Mouse (Mus musculus): Measurements from ENCODE around the gene Unc13c. TPM values are rescaled to one million over a fixed set of nuclear protein-coding genes. Genes with fewer than 3 reads are reported as not detected.

The Unc13c gene
- polyA plus RNA-seq, 1 experiment from 2014 or later = 0.30 TPM

DNA sequence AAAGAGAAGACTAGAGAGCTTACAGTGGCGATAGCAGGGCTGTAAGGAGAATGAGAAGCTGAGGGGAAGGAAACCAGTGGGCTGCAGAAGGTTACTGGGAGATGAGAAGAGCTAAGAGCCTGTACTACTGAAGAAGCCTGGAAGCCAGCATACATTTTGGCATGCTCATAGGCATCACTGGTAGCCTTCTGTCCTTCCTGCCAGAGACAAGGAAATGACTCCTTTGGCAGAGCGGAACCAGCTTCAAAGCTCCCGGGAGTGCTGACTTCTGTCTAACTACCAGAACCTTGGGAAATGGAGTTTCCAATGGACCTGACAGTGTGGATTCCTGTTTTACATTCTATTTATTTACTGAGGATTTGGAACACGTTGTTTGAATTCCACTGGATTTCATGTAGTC is 244.0 kb downstream of the Unc13c start:
- H3K27ac ChIP-seq = no peak overlapping the region
- no peak for ATAC-seq (ENCODE audit: insufficient number of reproducible peaks, insufficient read depth, low FRiP score, low TSS enrichment, low read depth)
- H3K4me1 ChIP-seq (replicated peaks) = no peaks in the 10 kb centered on the region
- no peak overlapping the region for H3K4me3 ChIP-seq (replicated peaks)
- no peak overlapping the region for H3K9ac ChIP-seq (replicated peaks)
- WGBS = 86% methylated on average over 4 of the region's 4 CpGs
- no peaks in the 10 kb centered on the region for H3K27me3 ChIP-seq
- H3K9me3 ChIP-seq = no peaks in the 10 kb centered on the region
- no peaks in the 10 kb centered on the region for H3K36me3 ChIP-seq
- H3K4me2 ChIP-seq = no peak overlapping the region

- ATAC-seq (ENCODE audit: insufficient number of reproducible peaks, insufficient read depth, low FRiP score, low TSS enrichment, low read depth) = no peak
- H3K27ac ChIP-seq = no peak overlapping the region
- 49% methylated on average over 4 of the region's 4 CpGs for WGBS
- no peak overlapping the region for H3K4me2 ChIP-seq
- H3K4me1 ChIP-seq (replicated peaks) = no peaks in the 10 kb centered on the region
- H3K9me3 ChIP-seq = no peaks in the 10 kb centered on the region
- no peak overlapping the region for H3K4me3 ChIP-seq (replicated peaks)
- H3K36me3 ChIP-seq = no peaks in the 10 kb centered on the region
- no peaks in the 10 kb centered on the region for H3K27me3 ChIP-seq
- no peak overlapping the region for H3K9ac ChIP-seq (replicated peaks)
Measured at GRCm38 (mm10) chr9:73713508-73713907, 255.3 kb downstream of the Unc13c start.

DNA sequence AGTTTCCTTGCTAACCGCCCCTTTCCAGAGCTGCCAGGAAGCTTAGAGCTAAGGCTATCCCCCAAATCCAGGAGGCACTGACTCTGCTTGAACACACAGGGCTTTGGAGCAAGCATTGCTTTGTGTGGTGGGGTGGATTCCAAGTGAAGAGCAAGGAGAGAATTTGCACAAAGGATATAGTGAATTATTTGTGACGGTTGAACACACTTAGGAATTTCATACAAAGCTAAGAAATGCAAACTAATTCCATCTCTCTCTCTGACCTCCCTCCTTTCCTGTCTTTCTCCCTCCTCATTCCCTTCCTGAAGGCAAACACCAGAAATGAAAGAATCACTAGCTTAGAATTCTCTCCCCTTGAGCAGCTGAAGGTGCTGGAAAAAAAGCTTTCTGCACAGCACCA is 271.7 kb downstream of the Unc13c start:
- H3K36me3 ChIP-seq = no peaks in the 10 kb centered on the region
- no peak overlapping the region for H3K4me3 ChIP-seq (replicated peaks)
- H3K4me1 ChIP-seq (replicated peaks) = no peaks in the 10 kb centered on the region
- no peak overlapping the region for H3K9ac ChIP-seq (replicated peaks)
- 70% methylated on average over 2 of the region's 2 CpGs for WGBS
- H3K9me3 ChIP-seq = no peaks in the 10 kb centered on the region
- H3K27me3 ChIP-seq = no peaks in the 10 kb centered on the region
- no peak overlapping the region for H3K27ac ChIP-seq
- H3K4me2 ChIP-seq = no peak overlapping the region
- ATAC-seq (ENCODE audit: insufficient number of reproducible peaks, insufficient read depth, low FRiP score, low TSS enrichment, low read depth) = no peak

- Histone ChIP-seq H3K4me1 (replicated peaks) (no peaks in the 10 kb centered on the region), H3K36me3 (no peaks in the 10 kb centered on the region), H3K27me3 (no peaks in the 10 kb centered on the region), H3K9ac (replicated peaks) (no peak overlapping the region), H3K4me2 (no peak overlapping the region), H3K4me3 (replicated peaks) (no peak overlapping the region), H3K9me3 (no peaks in the 10 kb centered on the region), H3K27ac (no peak overlapping the region)
- 90% methylated on average over 2 of the region's 2 CpGs for WGBS
- no peak for ATAC-seq (ENCODE audit: insufficient number of reproducible peaks, insufficient read depth, low FRiP score, low TSS enrichment, low read depth)
Measured at GRCm38 (mm10) chr9:73681580-73681979, 287.2 kb downstream of the Unc13c start.

DNA sequence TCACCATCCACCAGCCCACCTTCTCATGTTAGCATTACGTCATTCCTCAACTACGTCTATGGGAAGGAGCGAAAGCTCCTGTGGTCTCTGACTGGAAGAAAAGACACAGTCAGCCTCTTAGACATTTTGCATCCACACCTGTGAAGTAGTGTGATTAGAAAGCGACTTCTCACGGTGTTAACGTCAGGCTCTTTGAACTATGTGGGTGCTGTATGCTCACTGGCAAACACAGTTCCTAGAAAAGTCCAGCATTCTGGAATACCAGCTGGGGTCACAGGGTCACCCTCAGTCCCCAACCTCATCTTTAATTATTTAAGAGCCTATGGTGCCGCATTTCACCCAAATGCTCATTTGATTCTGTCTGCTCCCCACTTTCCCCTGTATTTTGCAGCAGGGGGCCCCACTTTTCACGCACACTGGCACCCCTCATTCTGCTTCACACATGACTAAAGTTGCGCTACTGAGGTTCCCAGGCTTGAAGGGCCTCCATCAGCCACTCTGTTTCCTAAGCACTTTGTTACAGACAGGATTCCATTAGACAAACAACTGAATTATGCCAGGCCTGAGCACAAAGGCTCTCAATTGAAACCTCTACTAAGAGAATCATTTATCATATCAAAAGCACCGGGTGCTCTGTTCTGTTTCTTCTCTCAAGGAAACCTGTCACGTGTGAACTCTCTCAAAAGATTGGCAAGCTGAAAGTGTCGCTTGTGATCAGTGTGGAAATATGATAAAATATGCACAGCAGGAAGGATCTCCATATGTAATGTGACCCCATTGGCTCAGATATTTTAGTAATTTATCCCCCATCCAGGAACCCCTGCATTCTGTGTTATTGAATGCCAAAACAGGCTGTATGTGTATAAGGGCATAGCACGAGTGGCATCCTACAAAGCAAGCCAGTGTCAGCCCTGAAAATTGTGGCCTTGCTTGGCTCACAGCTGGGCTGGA is 287.9 kb downstream of the Unc13c start:
- H3K4me1 ChIP-seq (replicated peaks) = no peaks in the 10 kb centered on the region
- H3K4me2 ChIP-seq = no peak overlapping the region
- no peaks in the 10 kb centered on the region for H3K36me3 ChIP-seq
- no peak overlapping the region for H3K27ac ChIP-seq
- no peak overlapping the region for H3K4me3 ChIP-seq (replicated peaks)
- no peak overlapping the region for H3K9ac ChIP-seq (replicated peaks)
- H3K27me3 ChIP-seq = no peaks in the 10 kb centered on the region
- no peak for ATAC-seq (ENCODE audit: insufficient number of reproducible peaks, insufficient read depth, low FRiP score, low TSS enrichment, low read depth)
- WGBS = 75% methylated on average over 13 of the region's 13 CpGs
- no peaks in the 10 kb centered on the region for H3K9me3 ChIP-seq

DNA sequence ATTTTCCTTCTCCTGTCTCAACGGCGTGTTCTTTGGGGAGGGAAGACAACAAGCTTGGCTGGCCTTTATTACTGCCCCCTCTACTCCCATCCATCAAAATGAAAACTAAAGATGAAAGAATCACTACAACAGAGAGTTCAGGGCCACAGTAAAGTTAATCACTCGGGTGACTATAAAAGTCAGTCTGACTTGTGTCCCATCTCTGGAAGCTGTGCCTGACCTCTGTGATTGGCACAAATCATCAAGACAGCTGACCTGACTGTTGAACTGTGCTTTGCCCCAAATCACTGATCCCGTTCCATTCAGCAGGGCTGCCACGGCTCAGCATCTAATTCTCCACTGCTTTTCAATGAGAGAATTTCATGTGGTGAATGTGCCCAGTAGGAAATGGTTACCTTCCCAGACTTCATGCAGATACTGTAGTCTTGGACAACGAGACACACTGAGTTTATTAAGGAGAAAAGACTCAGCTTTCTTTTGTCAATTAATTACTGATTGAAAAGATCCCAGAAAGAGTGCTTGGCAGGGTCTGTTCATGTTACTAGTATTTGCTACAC is 297.0 kb downstream of the Unc13c start:
- no peak for ATAC-seq (ENCODE audit: insufficient number of reproducible peaks, insufficient read depth, low FRiP score, low TSS enrichment, low read depth)
- no peaks in the 10 kb centered on the region for H3K9me3 ChIP-seq
- no peaks in the 10 kb centered on the region for H3K36me3 ChIP-seq
- H3K4me3 ChIP-seq (replicated peaks) = no peak overlapping the region
- H3K27ac ChIP-seq = no peak overlapping the region
- H3K4me1 ChIP-seq (replicated peaks) = no peaks in the 10 kb centered on the region
- H3K4me2 ChIP-seq = no peak overlapping the region
- no peaks in the 10 kb centered on the region for H3K27me3 ChIP-seq
- no peak overlapping the region for H3K9ac ChIP-seq (replicated peaks)
- 18% methylated on average over 6 of the region's 6 CpGs for WGBS

DNA sequence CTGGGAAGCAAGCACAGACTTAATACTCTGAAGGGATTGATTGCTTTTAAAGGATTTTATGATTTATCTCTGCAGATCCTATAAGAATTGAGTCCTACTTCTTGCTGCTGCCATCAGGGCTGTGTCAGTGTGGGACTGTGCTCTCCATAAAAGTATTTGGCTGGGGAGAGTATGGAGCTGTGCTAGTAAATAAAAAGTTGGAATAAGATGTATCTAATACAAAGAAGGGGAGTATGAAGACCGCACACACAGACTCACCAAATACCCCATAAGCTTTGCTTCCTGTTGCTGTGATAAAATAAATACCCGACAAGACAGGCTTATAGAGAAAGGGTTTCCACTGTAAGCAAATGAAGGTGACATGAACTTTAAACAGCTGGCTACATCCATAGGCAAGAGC is 298.7 kb downstream of the Unc13c start:
- Histone ChIP-seq H3K27me3 (no peaks in the 10 kb centered on the region), H3K4me3 (replicated peaks) (no peak overlapping the region), H3K9me3 (no peaks in the 10 kb centered on the region), H3K9ac (replicated peaks) (no peak overlapping the region), H3K36me3 (no peaks in the 10 kb centered on the region), H3K27ac (no peak overlapping the region), H3K4me2 (no peak overlapping the region), H3K4me1 (replicated peaks) (no peaks in the 10 kb centered on the region)
- ATAC-seq (ENCODE audit: insufficient number of reproducible peaks, insufficient read depth, low FRiP score, low TSS enrichment, low read depth) = no peak
- WGBS = 81% methylated on average over 2 of the region's 2 CpGs

GRCm38 (mm10) chr9:73662839-73663238 is 305.9 kb downstream of the Unc13c start:
- Histone ChIP-seq H3K9me3 (no peaks in the 10 kb centered on the region), H3K4me2 (no peak overlapping the region), H3K36me3 (no peaks in the 10 kb centered on the region), H3K4me1 (replicated peaks) (no peaks in the 10 kb centered on the region), H3K27ac (no peak overlapping the region), H3K27me3 (no peaks in the 10 kb centered on the region), H3K4me3 (replicated peaks) (no peak overlapping the region), H3K9ac (replicated peaks) (no peak overlapping the region)
- 82% methylated on average over 7 of the region's 7 CpGs for WGBS
- no peak for ATAC-seq (ENCODE audit: insufficient number of reproducible peaks, insufficient read depth, low FRiP score, low TSS enrichment, low read depth)

GRCm38 (mm10) chr9:73649088-73649487 is 319.7 kb downstream of the Unc13c start:
- no peak for ATAC-seq (ENCODE audit: insufficient number of reproducible peaks, insufficient read depth, low FRiP score, low TSS enrichment, low read depth)
- Histone ChIP-seq H3K27me3 (no peaks in the 10 kb centered on the region), H3K9me3 (no peaks in the 10 kb centered on the region), H3K4me1 (replicated peaks) (no peaks in the 10 kb centered on the region), H3K36me3 (no peaks in the 10 kb centered on the region), H3K4me2 (no peak overlapping the region), H3K27ac (no peak overlapping the region), H3K9ac (replicated peaks) (no peak overlapping the region), H3K4me3 (replicated peaks) (no peak overlapping the region)
- WGBS = 83% methylated on average over 1 of the region's 1 CpGs

- 95% methylated on average over 1 of the region's 1 CpGs for WGBS
- no peak overlapping the region for H3K4me3 ChIP-seq (replicated peaks)
- no peak overlapping the region for H3K27ac ChIP-seq
- H3K36me3 ChIP-seq = no peaks in the 10 kb centered on the region
- no peaks in the 10 kb centered on the region for H3K9me3 ChIP-seq
- H3K4me2 ChIP-seq = no peak overlapping the region
- H3K27me3 ChIP-seq = no peaks in the 10 kb centered on the region
- no peak for ATAC-seq (ENCODE audit: insufficient number of reproducible peaks, insufficient read depth, low FRiP score, low TSS enrichment, low read depth)
- H3K9ac ChIP-seq (replicated peaks) = no peak overlapping the region
- no peaks in the 10 kb centered on the region for H3K4me1 ChIP-seq (replicated peaks)
Measured at GRCm38 (mm10) chr9:73638119-73638518, 330.6 kb downstream of the Unc13c start.

DNA sequence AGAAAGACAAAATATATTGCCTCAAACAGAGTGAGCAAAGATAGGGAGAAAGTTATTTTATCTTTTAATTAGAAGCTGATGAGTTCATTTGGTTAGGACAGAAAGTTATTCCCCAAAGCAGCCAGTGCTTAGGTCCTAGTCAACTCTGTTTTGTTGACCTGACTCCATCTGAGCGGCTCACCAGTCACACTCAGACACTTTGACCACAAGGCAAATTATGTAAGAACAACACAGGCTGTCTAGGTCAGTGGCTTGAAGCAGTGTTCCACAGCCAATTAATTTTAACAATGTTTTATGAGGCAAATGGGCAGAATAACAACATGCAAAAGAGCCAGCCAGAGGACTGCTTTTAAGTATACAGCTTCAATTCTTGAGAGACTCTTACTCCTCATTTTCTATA is 343.6 kb downstream of the Unc13c start:
- WGBS = 59% methylated on average over 1 of the region's 1 CpGs
- no peak for ATAC-seq (ENCODE audit: insufficient number of reproducible peaks, insufficient read depth, low FRiP score, low TSS enrichment, low read depth)

More for the DNA sequence above, 343.6 kb downstream of the Unc13c start:
- no peak overlapping the region for H3K4me3 ChIP-seq (replicated peaks)
- H3K4me2 ChIP-seq = no peak overlapping the region
- no peak overlapping the region for H3K27ac ChIP-seq
- no peaks in the 10 kb centered on the region for H3K27me3 ChIP-seq
- no peak overlapping the region for H3K9ac ChIP-seq (replicated peaks)
- H3K4me1 ChIP-seq (replicated peaks) = no peaks in the 10 kb centered on the region
- no peaks in the 10 kb centered on the region for H3K9me3 ChIP-seq
- H3K36me3 ChIP-seq = no peaks in the 10 kb centered on the region

All from limb, embryonic 12.5 days (tissue).